Mouse (Mus musculus): ENCODE measurements at regions not wholly inside any gene's neighbourhood (a gene's known extent, or its start where the extent isn't known, plus 50 kb on each side); places are given as distances from the start of the nearest gene placed in this dataset.
A peak's percentile ranks its signal among the peaks of the same experiment; 100 is the strongest.

DNA sequence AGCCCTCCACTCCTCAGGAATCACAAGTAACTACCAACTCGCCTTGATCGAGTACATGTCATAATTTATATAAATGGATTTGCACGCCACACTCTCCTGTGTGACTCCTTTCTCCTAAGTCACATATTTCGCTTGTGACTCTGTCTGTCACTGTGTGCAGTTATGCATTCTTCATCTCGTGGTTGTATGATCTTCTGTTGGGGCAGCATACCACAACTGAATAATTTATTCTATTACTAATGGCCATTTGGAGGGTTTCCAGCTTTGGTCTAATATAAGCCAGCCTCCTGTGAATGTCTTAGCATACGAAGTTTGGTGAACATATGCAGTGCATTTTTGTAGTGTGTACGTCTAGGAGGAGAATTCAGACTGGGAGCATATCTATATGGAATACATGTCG is 176.6 kb upstream of the Tmem72 start:
- no peaks in the 10 kb centered on the region for H3K79me2 ChIP-seq (ENCODE audit: control insufficient read depth, insufficient read depth, low read length)
- H3K27ac ChIP-seq (replicated peaks; ENCODE audit: insufficient read depth, low read depth, low read length), result no peak overlapping the region
- H3K4me1 ChIP-seq (ENCODE audit: control insufficient read depth, insufficient read depth, low read length), result peaks cover 19% of the 10 kb centered on the region
- TF ChIP-seq CTCF (IDR thresholded peaks at IDR 0.05; ENCODE audit: low read depth, low read length) (no peak), POLR2A (IDR thresholded peaks at IDR 0.05; ENCODE audit: extremely low read depth, insufficient read depth, low read length) (no peak)
- no peak for DNase-seq (ENCODE audit: extremely low read depth, low read depth, low spot score)
- H3K27me3 ChIP-seq (ENCODE audit: control insufficient read depth, insufficient read depth, low read length), result no peaks in the 10 kb centered on the region
- no peak overlapping the region for H3K4me3 ChIP-seq (ENCODE audit: insufficient read depth, low read depth, low read length)
- H3K36me3 ChIP-seq (ENCODE audit: control insufficient read depth, insufficient read depth, low read length), result no peaks in the 10 kb centered on the region
- 91% methylated on average over 8 of the region's 8 CpGs for WGBS
- no peak overlapping the region for H3K9ac ChIP-seq (ENCODE audit: low read depth, low read length)

- TF ChIP-seq POLR2A (IDR thresholded peaks at IDR 0.05; ENCODE audit: extremely low read depth, insufficient read depth, low read length) (no peak), CTCF (IDR thresholded peaks at IDR 0.05; ENCODE audit: low read depth, low read length) (no peak)
- Histone ChIP-seq H3K36me3 (ENCODE audit: control insufficient read depth, insufficient read depth, low read length) (no peaks in the 10 kb centered on the region), H3K27ac (replicated peaks; ENCODE audit: insufficient read depth, low read depth, low read length) (peak overlapping the region; percentile 91), H3K4me3 (ENCODE audit: insufficient read depth, low read depth, low read length) (no peak overlapping the region), H3K9ac (ENCODE audit: low read depth, low read length) (no peak overlapping the region), H3K4me1 (ENCODE audit: control insufficient read depth, insufficient read depth, low read length) (peaks cover 19% of the 10 kb centered on the region), H3K27me3 (ENCODE audit: control insufficient read depth, insufficient read depth, low read length) (no peaks in the 10 kb centered on the region), H3K79me2 (ENCODE audit: control insufficient read depth, insufficient read depth, low read length) (no peaks in the 10 kb centered on the region)
- 24% methylated on average over 5 of the region's 5 CpGs for WGBS
- peak; percentile 95 for DNase-seq (ENCODE audit: extremely low read depth, low read depth, low spot score)
These were observed 177.5 kb upstream of the Tmem72 start for GRCm38 (mm10) chr6:116894252-116894651.

GRCm38 (mm10) chr6:116895114-116895513 is 178.4 kb upstream of the Tmem72 start:
- no peak for TF ChIP-seq CTCF (IDR thresholded peaks at IDR 0.05; ENCODE audit: low read depth, low read length)
- TF ChIP-seq POLR2A (IDR thresholded peaks at IDR 0.05; ENCODE audit: extremely low read depth, insufficient read depth, low read length), result no peak
- H3K79me2 ChIP-seq (ENCODE audit: control insufficient read depth, insufficient read depth, low read length), result no peaks in the 10 kb centered on the region
- H3K36me3 ChIP-seq (ENCODE audit: control insufficient read depth, insufficient read depth, low read length), result no peaks in the 10 kb centered on the region
- DNase-seq (ENCODE audit: extremely low read depth, low read depth, low spot score), result peak; percentile 67
- H3K27ac ChIP-seq (replicated peaks; ENCODE audit: insufficient read depth, low read depth, low read length), result peak overlapping the region; percentile 91
- no peaks in the 10 kb centered on the region for H3K27me3 ChIP-seq (ENCODE audit: control insufficient read depth, insufficient read depth, low read length)
- H3K4me3 ChIP-seq (ENCODE audit: insufficient read depth, low read depth, low read length), result no peak overlapping the region
- no peak overlapping the region for H3K9ac ChIP-seq (ENCODE audit: low read depth, low read length)
- 31% methylated on average over 5 of the region's 5 CpGs for WGBS
- H3K4me1 ChIP-seq (ENCODE audit: control insufficient read depth, insufficient read depth, low read length), result peaks cover 19% of the 10 kb centered on the region

DNA sequence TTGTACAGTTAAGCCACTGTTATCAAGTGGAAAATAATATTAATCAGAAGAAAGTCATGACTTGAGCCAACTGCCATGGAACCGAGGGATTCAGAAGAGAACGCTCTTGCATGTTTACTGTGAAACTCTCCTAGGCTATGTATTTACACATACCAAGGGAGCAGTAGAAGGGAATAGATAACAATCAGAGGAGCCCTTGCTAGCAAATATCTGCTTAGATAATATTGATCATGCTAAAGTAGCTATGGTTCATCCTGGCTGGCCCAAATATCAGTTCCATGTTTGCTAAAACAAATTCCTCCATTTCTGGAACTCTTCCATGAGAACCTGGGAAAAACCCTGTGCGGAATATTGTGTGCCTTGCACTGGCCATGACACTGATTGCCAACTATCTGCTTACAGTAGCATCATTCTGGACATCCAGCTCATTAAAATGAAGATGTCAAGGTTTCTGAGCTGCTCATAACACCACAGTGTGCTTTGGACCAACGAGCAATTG is 179.5 kb upstream of the Tmem72 start:
- TF ChIP-seq POLR2A (IDR thresholded peaks at IDR 0.05; ENCODE audit: extremely low read depth, insufficient read depth, low read length) (no peak), CTCF (IDR thresholded peaks at IDR 0.05; ENCODE audit: low read depth, low read length) (no peak)
- Histone ChIP-seq H3K36me3 (ENCODE audit: control insufficient read depth, insufficient read depth, low read length) (no peaks in the 10 kb centered on the region), H3K27ac (replicated peaks; ENCODE audit: insufficient read depth, low read depth, low read length) (no peak overlapping the region), H3K9ac (ENCODE audit: low read depth, low read length) (no peak overlapping the region), H3K79me2 (ENCODE audit: control insufficient read depth, insufficient read depth, low read length) (no peaks in the 10 kb centered on the region), H3K4me1 (ENCODE audit: control insufficient read depth, insufficient read depth, low read length) (peaks cover 16% of the 10 kb centered on the region), H3K27me3 (ENCODE audit: control insufficient read depth, insufficient read depth, low read length) (no peaks in the 10 kb centered on the region), H3K4me3 (ENCODE audit: insufficient read depth, low read depth, low read length) (no peak overlapping the region)
- WGBS, result 14% methylated on average over 4 of the region's 4 CpGs
- DNase-seq (ENCODE audit: extremely low read depth, low read depth, low spot score), result peak; percentile 91

DNA sequence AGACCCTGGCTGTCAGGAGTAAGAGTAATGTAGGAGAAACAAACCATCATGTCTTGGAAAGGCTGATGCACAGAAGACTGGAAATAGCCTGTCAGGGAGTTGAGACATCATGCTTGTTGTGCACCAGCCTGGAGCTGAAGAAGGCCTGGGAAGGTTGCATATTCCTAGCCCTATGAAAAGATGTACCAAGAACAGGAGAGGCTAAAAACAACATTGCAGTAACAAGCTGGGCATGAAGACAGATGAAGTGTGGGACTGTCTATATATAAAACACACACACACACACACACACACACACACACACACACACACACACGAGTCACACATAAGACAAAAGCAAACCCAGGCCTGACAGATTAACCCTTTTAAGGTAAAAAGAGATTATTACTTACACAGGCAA is 185.1 kb upstream of the Tmem72 start:
- Histone ChIP-seq H3K9ac (ENCODE audit: low read depth, low read length) (no peak overlapping the region), H3K4me1 (ENCODE audit: control insufficient read depth, insufficient read depth, low read length) (no peaks in the 10 kb centered on the region), H3K79me2 (ENCODE audit: control insufficient read depth, insufficient read depth, low read length) (no peaks in the 10 kb centered on the region), H3K36me3 (ENCODE audit: control insufficient read depth, insufficient read depth, low read length) (no peaks in the 10 kb centered on the region), H3K27ac (replicated peaks; ENCODE audit: insufficient read depth, low read depth, low read length) (no peak overlapping the region), H3K4me3 (ENCODE audit: insufficient read depth, low read depth, low read length) (no peak overlapping the region), H3K27me3 (ENCODE audit: control insufficient read depth, insufficient read depth, low read length) (no peaks in the 10 kb centered on the region)
- TF ChIP-seq POLR2A (IDR thresholded peaks at IDR 0.05; ENCODE audit: extremely low read depth, insufficient read depth, low read length) (no peak), CTCF (IDR thresholded peaks at IDR 0.05; ENCODE audit: low read depth, low read length) (no peak)
- 50% methylated on average over 1 of the region's 1 CpGs for WGBS
- DNase-seq (ENCODE audit: extremely low read depth, low read depth, low spot score), result no peak

GRCm38 (mm10) chr6:116902371-116902770 is 185.7 kb upstream of the Tmem72 start:
- TF ChIP-seq POLR2A (IDR thresholded peaks at IDR 0.05; ENCODE audit: extremely low read depth, insufficient read depth, low read length) (no peak), CTCF (IDR thresholded peaks at IDR 0.05; ENCODE audit: low read depth, low read length) (no peak)
- Histone ChIP-seq H3K79me2 (ENCODE audit: control insufficient read depth, insufficient read depth, low read length) (no peaks in the 10 kb centered on the region), H3K4me1 (ENCODE audit: control insufficient read depth, insufficient read depth, low read length) (no peaks in the 10 kb centered on the region), H3K9ac (ENCODE audit: low read depth, low read length) (no peak overlapping the region), H3K27ac (replicated peaks; ENCODE audit: insufficient read depth, low read depth, low read length) (no peak overlapping the region), H3K36me3 (ENCODE audit: control insufficient read depth, insufficient read depth, low read length) (no peaks in the 10 kb centered on the region), H3K4me3 (ENCODE audit: insufficient read depth, low read depth, low read length) (no peak overlapping the region), H3K27me3 (ENCODE audit: control insufficient read depth, insufficient read depth, low read length) (no peaks in the 10 kb centered on the region)
- DNase-seq (ENCODE audit: extremely low read depth, low read depth, low spot score), result no peak
- WGBS, result 86% methylated on average over 3 of the region's 3 CpGs

Measured in liver, adult 2 months (tissue).